15 mouse cellular contexts compared by ENCODE assay signal in the genomic region with DNA sequence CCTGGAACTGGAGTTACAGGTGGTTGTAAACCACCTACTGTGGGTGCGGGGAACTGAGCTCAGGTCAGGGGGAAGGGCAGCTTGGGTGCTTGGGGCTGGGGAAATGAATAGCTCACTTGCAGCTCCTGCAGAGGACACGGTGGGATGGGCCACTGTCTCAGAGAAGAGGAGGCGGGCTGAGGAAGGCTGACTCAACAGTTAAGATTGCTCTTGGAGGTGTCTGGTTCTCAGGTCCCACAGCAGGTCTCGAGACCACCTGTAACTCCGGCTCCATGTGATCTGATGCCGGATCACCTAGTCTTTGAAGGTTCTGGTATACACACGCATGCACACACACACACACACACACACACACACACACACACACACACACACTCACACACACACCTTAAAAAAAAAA. TPM values are rescaled to one million over a fixed set of nuclear protein-coding genes. Genes with fewer than 3 reads are reported as not detected.
DNase-seq lines count a peak whose midpoint lies in the region; ATAC-seq and TF ChIP-seq lines count a peak whose summit lies in the region.
"Had no signal": no experiment of that assay in that cellular context is flagged by ENCODE, and none has a peak within 500 bp of the region (broad histone marks: within the 10 kb centered on the region; RNA-seq: fewer than 3 reads in every experiment).

No protein-coding gene starts in this region.

- 28% methylated on average over 7 of the region's 7 CpGs for WGBS in limb, embryonic 14.5 days

- no peak for ATAC-seq in limb, embryonic 14.5 days (ENCODE audit: low FRiP score, low read depth)
- ATAC-seq in granulocyte monocyte progenitor cell, adult 5-6 weeks (replicated peaks; ENCODE audit: poor library complexity, severe bottlenecking): no peak
- ATAC-seq: forebrain, embryonic 15.5 days had no signal

- no peak for TF ChIP-seq RAD21 in CH12.LX (IDR thresholded peaks at IDR 0.05; ENCODE audit: low read depth, low read length)

- H3K4me2 ChIP-seq in CH12.LX (ENCODE audit: insufficient read depth, low read depth, poor library complexity, severe bottlenecking): peak overlapping the region; percentile 4; the same call in 1 of the 2 replicates
- H3K4me2 ChIP-seq in limb, embryonic 14.5 days (replicated peaks; ENCODE audit: low read depth, low read length, severe bottlenecking): no peak overlapping the region
- H3K4me2 ChIP-seq: forebrain, embryonic 15.5 days; hindbrain, embryonic 14.5 days; lung, embryonic 15.5 days had no signal

- H3K27ac ChIP-seq in gastrocnemius, adult 2 months: peak overlapping the region; percentile 31; the same call in 1 of the 2 replicates
- H3K27ac ChIP-seq in CH12.LX (ENCODE audit: insufficient read depth, low read depth): no peak overlapping the region
- H3K27ac ChIP-seq in limb, embryonic 14.5 days (replicated peaks; ENCODE audit: low read depth, low read length): no peak overlapping the region
- H3K27ac ChIP-seq: forebrain, embryonic 15.5 days; hindbrain, embryonic 14.5 days; lung, embryonic 15.5 days had no signal

- DNase-seq in gastrocnemius, adult 2 months: no peak
- DNase-seq in gastrocnemius, adult 18-20 months (ENCODE audit: low spot score): no peak
- DNase-seq in CH12.LX (ENCODE audit: extremely low read depth): peak; percentile 62
- DNase-seq in kidney, adult 11 months: peak; percentile 72
- no peak for DNase-seq in limb, embryonic 14.5 days (ENCODE audit: low spot score)
- DNase-seq in urinary bladder, postnatal 25 days (ENCODE audit: low spot score): no peak
- DNase-seq in spleen, postnatal 36 days (ENCODE audit: low spot score in 2 of 2): no peak
- DNase-seq: adrenal gland, postnatal 10 days; heart, adult 18-20 months had no signal

- H3K27me3 ChIP-seq in CH12.LX (replicated peaks): no peaks in the 10 kb centered on the region
- no peaks in the 10 kb centered on the region for H3K27me3 ChIP-seq in limb, embryonic 14.5 days (ENCODE audit: control insufficient read depth, insufficient read depth, low read length)
- H3K27me3 ChIP-seq: forebrain, embryonic 15.5 days; lung, embryonic 15.5 days had no signal

- no peaks in the 10 kb centered on the region for H3K9me3 ChIP-seq in CH12.LX (replicated peaks; ENCODE audit: low read length)
- H3K9me3 ChIP-seq in limb, embryonic 14.5 days (ENCODE audit: control insufficient read depth, low read length): no peaks in the 10 kb centered on the region
- H3K9me3 ChIP-seq: forebrain, embryonic 15.5 days; lung, embryonic 15.5 days had no signal

- H3K4me3 ChIP-seq in gastrocnemius, adult 2 months: no peak overlapping the region
- no peak overlapping the region for H3K4me3 ChIP-seq in CH12.LX (replicated peaks in 1 of 3; ENCODE audit: low read depth in 2 of 3, low read length in 2 of 3, poor library complexity in 1 of 3)
- H3K4me3 ChIP-seq in limb, embryonic 14.5 days (replicated peaks; ENCODE audit: low read length): no peak overlapping the region
- H3K4me3 ChIP-seq: forebrain, embryonic 15.5 days; lung, embryonic 15.5 days had no signal

- no peaks in the 10 kb centered on the region for H3K36me3 ChIP-seq in CH12.LX (replicated peaks in 1 of 2; ENCODE audit: control insufficient read depth in 1 of 2, insufficient read depth in 1 of 2, low read length in 1 of 2)
- H3K36me3 ChIP-seq in limb, embryonic 14.5 days (ENCODE audit: control insufficient read depth, insufficient read depth, low read length): peaks cover 9% of the 10 kb centered on the region
- H3K36me3 ChIP-seq: forebrain, embryonic 15.5 days; lung, embryonic 15.5 days had no signal

- no peak for TF ChIP-seq POLR2A in CH12.LX (IDR thresholded peaks at IDR 0.05; ENCODE audit: low read depth, low read length)
- no peak for TF ChIP-seq POLR2A in limb, embryonic 14.5 days (IDR thresholded peaks at IDR 0.05; ENCODE audit: borderline replicate concordance, extremely low read depth, insufficient read depth, insufficient read length)

- H3K79me2 ChIP-seq in CH12.LX (replicated peaks; ENCODE audit: control insufficient read depth, extremely low read depth, insufficient read depth, poor library complexity, severe bottlenecking): no peaks in the 10 kb centered on the region

- TF ChIP-seq CTCF in gastrocnemius, adult 2 months (IDR thresholded peaks at IDR 0.05): no peak
- TF ChIP-seq CTCF in CH12.LX (conservative IDR thresholded peaks at IDR 0.05 in 1 of 2, IDR thresholded peaks at IDR 0.05 in 1 of 2; ENCODE audit: low read depth in 2 of 2, low read length in 2 of 2): no peak

- in situ Hi-C loops in CH12.LX (cut with MboI; ENCODE audit: low pct_ligation_motif_present, low pct_unique_long_range_greater_than_20kb, low sequenced_read_pairs): loop anchor here (5.0 kb wide), 3 partner anchors 36 to 139 kb away; no protein-coding TSS in a partner anchor

- no peak overlapping the region for H3K9ac ChIP-seq in CH12.LX (ENCODE audit: insufficient read depth, low read depth)
- H3K9ac ChIP-seq in limb, embryonic 14.5 days (ENCODE audit: low read depth, low read length, severe bottlenecking): 0 out of 2 replicates have a peak overlapping the region, but pooled peaks have one; percentile 4
- H3K9ac ChIP-seq: forebrain, embryonic 15.5 days; hindbrain, embryonic 14.5 days; lung, embryonic 15.5 days had no signal

- TF ChIP-seq EP300 in CH12.LX (IDR thresholded peaks at IDR 0.05; ENCODE audit: low read length): no peak

- intact Hi-C loops in gastrocnemius, adult 2 months (cut with DNase I): loop anchor here (5.0 kb wide), 1 partner anchor 36 kb away; no protein-coding TSS in a partner anchor

- dilution Hi-C loops in CH12.LX (cut with MboI; ENCODE audit: extremely low pct_ligation_motif_present, extremely low pct_unique_long_range_greater_than_20kb, low sequenced_read_pairs): no loop called here

- peaks cover 24 to 83% of the 10 kb centered on the region in 2 experiments for H3K4me1 ChIP-seq in CH12.LX (ENCODE audit: control insufficient read depth in 1 of 2, insufficient read depth in 2 of 2)
- peaks cover 26% of the 10 kb centered on the region for H3K4me1 ChIP-seq in limb, embryonic 14.5 days (ENCODE audit: control insufficient read depth, insufficient read depth, low read length)

TF ChIP-seq in CH12.LX, 34 proteins besides CTCF, POLR2A, EP300 and RAD21:
- TF ChIP-seq ZMIZ1 (IDR thresholded peaks at IDR 0.05; ENCODE audit: low read depth, low read length) (no peak), E2F4 (IDR thresholded peaks at IDR 0.05; ENCODE audit: insufficient replicate concordance, low read depth, low read length) (no peak), ELF1 (IDR thresholded peaks at IDR 0.05; ENCODE audit: low read depth, low read length) (no peak), MAX (IDR thresholded peaks at IDR 0.05; ENCODE audit: low read length) (no peak), IRF4 (IDR thresholded peaks at IDR 0.05; ENCODE audit: low read depth, low read length) (no peak), JUN (IDR thresholded peaks at IDR 0.05; ENCODE audit: insufficient read depth, low read depth, low read length) (no peak), ZC3H11A (IDR thresholded peaks at IDR 0.05; ENCODE audit: low read depth, low read length) (no peak), ZKSCAN1 (IDR thresholded peaks at IDR 0.05; ENCODE audit: borderline replicate concordance, low read depth, low read length) (no peak), SMC3 (IDR thresholded peaks at IDR 0.05; ENCODE audit: low read depth, low read length) (no peak), TBP (conservative IDR thresholded peaks at IDR 0.05; ENCODE audit: low read depth, low read length) (no peak), USF2 (conservative IDR thresholded peaks at IDR 0.05; ENCODE audit: low read depth, low read length) (no peak), RCOR1 (conservative IDR thresholded peaks at IDR 0.05; ENCODE audit: low read depth, low read length) (no peak), MYC (IDR thresholded peaks at IDR 0.05; ENCODE audit: low read depth, low read length) (no peak), MXI1 (IDR thresholded peaks at IDR 0.05; ENCODE audit: low read depth, low read length) (no peak), KAT2A (IDR thresholded peaks at IDR 0.05; ENCODE audit: insufficient replicate concordance, low read length) (no peak), SIN3A (IDR thresholded peaks at IDR 0.05; ENCODE audit: low read length) (no peak)

RNA-seq across cellular contexts. Expression of a gene that starts 13.7 kb away (rescaled TPM):
- total RNA-seq in gastrocnemius, adult 2 months (2021): under 1 TPM; 0.50 to 0.66 TPM
- under 1 TPM; 0.59 to 0.81 TPM for total RNA-seq in gastrocnemius, adult 18-20 months (2021)
- total RNA-seq in CH12.LX (2012; rRNA removed) (0.13 and 0.17 TPM in 2 replicates), CH12.LX (2014; rRNA removed) (0.18 and 0.32 TPM in 2 replicates)
- polyA plus RNA-seq in CH12.LX (2012; ENCODE audit: insufficient read length, low read depth): 1.0 TPM in 2 replicates
- polyA plus RNA-seq in limb, embryonic 14.5 days (2012; rRNA removed): 2.2 and 3.1 TPM in 2 replicates
- 1.2 and 1.5 TPM in 2 replicates for polyA plus RNA-seq in limb, embryonic 14.5 days (2014; fragmentation: Nextera tagmentation; extraction: Ambion mirVana)
- total RNA-seq in granulocyte monocyte progenitor cell, adult 5-6 weeks (2014; fragmentation: Nextera tagmentation): 11.4 and 12.6 TPM in 2 replicates
- 14.3 and 20.8 TPM in 2 replicates for total RNA-seq in granulocyte monocyte progenitor cell, adult 5-6 weeks (2017)

RNA-seq across cellular contexts. Expression of a gene that starts 25.2 kb away (rescaled TPM):
- total RNA-seq in gastrocnemius, adult 2 months (2021): 10 to 100 TPM; 45.4 to 82.1 TPM
- total RNA-seq in gastrocnemius, adult 18-20 months (2021): 10 to 100 TPM; 39.7 to 43.7 TPM
- total RNA-seq in CH12.LX (2012; rRNA removed) (not detected in 2 replicates), CH12.LX (2014; rRNA removed) (not detected in 2 replicates)
- not detected in 2 replicates for polyA plus RNA-seq in CH12.LX (2012; ENCODE audit: insufficient read length, low read depth)
- 34.1 and 48.8 TPM in 2 replicates for polyA plus RNA-seq in limb, embryonic 14.5 days (2012; rRNA removed)
- 35.5 and 42.3 TPM in 2 replicates for polyA plus RNA-seq in limb, embryonic 14.5 days (2014; fragmentation: Nextera tagmentation; extraction: Ambion mirVana)
- not detected in 2 replicates for total RNA-seq in granulocyte monocyte progenitor cell, adult 5-6 weeks (2014; fragmentation: Nextera tagmentation)
- not detected in 2 replicates for total RNA-seq in granulocyte monocyte progenitor cell, adult 5-6 weeks (2017)

RNA-seq across cellular contexts. Expression of a gene that starts 58.0 kb away (rescaled TPM):
- total RNA-seq in gastrocnemius, adult 2 months (2021): under 1 TPM; 0.15 to 0.42 TPM
- total RNA-seq in gastrocnemius, adult 18-20 months (2021): under 1 TPM; 0.09 to 0.24 TPM
- total RNA-seq in CH12.LX (2012; rRNA removed): not detected in 2 replicates
- not detected in 2 replicates for total RNA-seq in CH12.LX (2014; rRNA removed)
- polyA plus RNA-seq in CH12.LX (2012; ENCODE audit: insufficient read length, low read depth): not detected in 2 replicates
- 0.33 TPM in 2 replicates for polyA plus RNA-seq in limb, embryonic 14.5 days (2012; rRNA removed)
- polyA plus RNA-seq in limb, embryonic 14.5 days (2014; fragmentation: Nextera tagmentation; extraction: Ambion mirVana): 0.32 and 0.82 TPM in 2 replicates
- 24.4 and 25.9 TPM in 2 replicates for total RNA-seq in granulocyte monocyte progenitor cell, adult 5-6 weeks (2014; fragmentation: Nextera tagmentation)
- total RNA-seq in granulocyte monocyte progenitor cell, adult 5-6 weeks (2017): 17.4 and 17.7 TPM in 2 replicates
- total RNA-seq: ES-E14; left cerebral cortex, postnatal 25 days had no signal
- polyA plus RNA-seq: forebrain, embryonic 15.5 days had no signal

Comparison
In these comparisons a context has a peak if more than half of its experiments do, and no peak if none do; other contexts are left out.
1. DNase-seq: peak in CH12.LX (single experiment) and kidney, adult 11 months (single experiment); none in gastrocnemius, adult 2 months (single experiment), gastrocnemius, adult 18-20 months (single experiment), limb, embryonic 14.5 days (single experiment), urinary bladder, postnatal 25 days (single experiment) and spleen, postnatal 36 days (0 of 2).
2. RNA of a gene that starts 13.7 kb away (total RNA-seq): 11.4 to 20.8 TPM in granulocyte monocyte progenitor cell, adult 5-6 weeks; 0.59 to 0.81 TPM in gastrocnemius, adult 18-20 months, 0.50 to 0.66 TPM in gastrocnemius, adult 2 months and 0.13 to 0.32 TPM in CH12.LX; every median in the first group is over 4 times any median in the second.
3. RNA of a gene that starts 25.2 kb away (total RNA-seq): 45.4 to 82.1 TPM in gastrocnemius, adult 2 months and 39.7 to 43.7 TPM in gastrocnemius, adult 18-20 months; not detected in CH12.LX and not detected in granulocyte monocyte progenitor cell, adult 5-6 weeks; every median in the first group is over 10 times any median in the second.
4. RNA of a gene that starts 58.0 kb away (total RNA-seq): 17.4 to 25.9 TPM in granulocyte monocyte progenitor cell, adult 5-6 weeks; 0.15 to 0.42 TPM in gastrocnemius, adult 2 months, 0.09 to 0.24 TPM in gastrocnemius, adult 18-20 months and not detected in CH12.LX; every median in the first group is over 10 times any median in the second.